Mouse (Mus musculus) mouse trophoblast stem cell (cell line): Measurements from ENCODE around the gene Tmem212.
"Not testable (repeated sequence)": the region's sequence is repeated elsewhere in the genome, so short reads cannot be mapped to it uniquely, and the experiment has no call there.

Experiments
- in situ Hi-C, 2 experiments: fragments of 300-500 bp; cut with MseI, MboI; formaldehyde crosslinking; loops; 2 replicates in 1 of 2; 3 replicates in 1 of 2; pipeline ENCODE4 v1.15.1; 2025

Tmem212 gene

GRCm38 (mm10) chr3:27896318-27896892, at the start of gene Tmem212:
Gene Tmem212 (minus strand): TSS chr3:27896368.
- in situ Hi-C loops, result no loop called here

GRCm38 (mm10) chr3:27945397-27945796, 49.2 kb upstream of the Tmem212 start:
- in situ Hi-C loops, result not testable (repeated sequence)

- in situ Hi-C loops, result no loop called here
Observed at GRCm38 (mm10) chr3:27942991-27943390, 46.8 kb upstream of the Tmem212 start.

GRCm38 (mm10) chr3:27941634-27942033, 45.5 kb upstream of the Tmem212 start:
- in situ Hi-C loops, result no loop called here

GRCm38 (mm10) chr3:27938381-27939323, 42.5 kb upstream of the Tmem212 start, which contains the start of gene Pld1:
Gene Pld1 (plus strand): TSS chr3:27938695.
- in situ Hi-C loops, result no loop called here

- in situ Hi-C loops, result no loop called here
Observed at GRCm38 (mm10) chr3:27937144-27938110, 41.3 kb upstream of the Tmem212 start.

GRCm38 (mm10) chr3:27936731-27937130, 40.6 kb upstream of the Tmem212 start:
- in situ Hi-C loops, result no loop called here

GRCm38 (mm10) chr3:27935644-27936043, 39.5 kb upstream of the Tmem212 start:
- in situ Hi-C loops, result no loop called here

- in situ Hi-C loops, result no loop called here
Observed at GRCm38 (mm10) chr3:27932391-27932790, 36.2 kb upstream of the Tmem212 start.

GRCm38 (mm10) chr3:27929219-27929618, 33.1 kb upstream of the Tmem212 start:
- in situ Hi-C loops, result no loop called here

- in situ Hi-C loops, result no loop called here
Observed at GRCm38 (mm10) chr3:27924037-27924436, 27.9 kb upstream of the Tmem212 start.

GRCm38 (mm10) chr3:27921268-27922020, 25.3 kb upstream of the Tmem212 start:
- in situ Hi-C loops, result no loop called here

- in situ Hi-C loops, result no loop called here
Observed at GRCm38 (mm10) chr3:27918656-27919436, 22.7 kb upstream of the Tmem212 start.

- in situ Hi-C loops, result no loop called here
Observed at GRCm38 (mm10) chr3:27909016-27909415, 12.8 kb upstream of the Tmem212 start.

- in situ Hi-C loops, result no loop called here
Observed at GRCm38 (mm10) chr3:27908316-27908715, 12.1 kb upstream of the Tmem212 start.

GRCm38 (mm10) chr3:27907301-27907700, 11.1 kb upstream of the Tmem212 start:
- in situ Hi-C loops, result no loop called here

GRCm38 (mm10) chr3:27906647-27907209, 10.6 kb upstream of the Tmem212 start:
- in situ Hi-C loops, result no loop called here

- in situ Hi-C loops, result no loop called here
Observed at GRCm38 (mm10) chr3:27904659-27905330, 8.6 kb upstream of the Tmem212 start.

- in situ Hi-C loops, result no loop called here
Observed at GRCm38 (mm10) chr3:27901846-27902245, 5.7 kb upstream of the Tmem212 start.
